Mouse (Mus musculus) Patski (cell line): ENCODE measurements around the gene Ankrd52. TPM values are rescaled to one million over a fixed set of nuclear protein-coding genes. Genes with fewer than 3 reads are reported as not detected.
"Not testable (repeated sequence)": the region's sequence is repeated elsewhere in the genome, so short reads cannot be mapped to it uniquely, and the experiment has no call there.

Source experiments
- ATAC-seq: fragments of 100-300 bp; one replicate; pipeline ENCODE4 v1.8.0; 2021
- CTCF ChIA-PET: fragments of 350-600 bp; sonication (Branson Sonifier 250); formaldehyde crosslinking; loops from one replicate; lab custom pipeline; 2022; ENCODE audit warnings: inconsistent platforms; lab: Charles Lee
- POLR2A ChIA-PET: fragments of 350-600 bp; sonication (Branson Sonifier 250); formaldehyde crosslinking; loops from one replicate; lab custom pipeline; 2022; ENCODE audit warnings: antibody characterized with exemption, inconsistent platforms; lab: Charles Lee
- DNase-seq: peaks from one replicate; pipeline ENCODE4 v3.0.0-alpha.2; 2011; ENCODE audit warnings: low read depth, low spot score
- H3K27me3 ChIP-seq: fragments of 371-371 bp; one replicate; pipeline ENCODE4 v1.5.1; 2021
- CTCF ChIP-seq: fragments of 100-300 bp; IDR thresholded peaks from one replicate; pipeline ENCODE4 v1.5.1; 2021
- in situ Hi-C: fragments of 300-500 bp; cut with MboI; formaldehyde crosslinking; loops from 3 replicates; pipeline ENCODE4 v1.11.1; 2018; ENCODE audit warnings: low pct_unique_long_range_greater_than_20kb, mixed read lengths
- polyA plus RNA-seq: library from polyadenylated mRNA; unstranded; gene quantifications from one replicate; pipeline ENCODE4 v1.2.3, GENCODE M21; 2021

Ankrd52 gene
- 55.9 TPM for polyA plus RNA-seq

GRCm38 (mm10) chr10:128376455-128377211, at the start of gene Ankrd52:
Gene Ankrd52, plus strand, starts transcription at chr10:128377115.
- no peak for DNase-seq
- no peaks in the 10 kb centered on the region for H3K27me3 ChIP-seq
- ATAC-seq = peak; percentile 86
- ChIA-PET POLR2A (interaction anchor here (0.9 to 4.2 kb wide), 8 partner anchors 8 to 111 kb away, joined by 3 to 17 read pairs (median 5); partner anchors contain the start of genes Coq10a, Cs, Nabp2 and Rnf41), CTCF (interaction anchor here (0.7 to 1.8 kb wide), 8 partner anchors 8 to 159 kb away, joined by 3 to 8 read pairs (median 4); partner anchors contain the start of genes Coq10a, Esyt1, Nabp2 and Rnf41)
- no peak for TF ChIP-seq CTCF
- in situ Hi-C loops = no loop called here

- TF ChIP-seq CTCF = no peak
- DNase-seq = no peak
- in situ Hi-C loops = no loop called here
- POLR2A ChIA-PET = no interaction called here
- no peak for ATAC-seq
- no peaks in the 10 kb centered on the region for H3K27me3 ChIP-seq
- CTCF ChIA-PET = interaction anchor here (0.7 to 6.4 kb wide), 4 partner anchors 8 to 33 kb away, joined by 3 to 42 read pairs (median 3); partner anchors contain the start of gene Cs
Measured at GRCm38 (mm10) chr10:128327610-128328009, 49.3 kb upstream of the Ankrd52 start.

- H3K27me3 ChIP-seq, in situ Hi-C loops, ATAC-seq, DNase-seq: not testable (repeated sequence)
- CTCF ChIA-PET = interaction anchor here (0.8 to 4.0 kb wide), 2 partner anchors 17 to 27 kb away, joined by 3 to 56 read pairs; no protein-coding TSS in a partner anchor
- POLR2A ChIA-PET = interaction anchor here (0.9 kb wide), 1 partner anchor 10 kb away, joined by 3 read pairs; no protein-coding TSS in a partner anchor
Measured at GRCm38 (mm10) chr10:128332358-128333249, 44.3 kb upstream of the Ankrd52 start.

GRCm38 (mm10) chr10:128335582-128335981, 41.3 kb upstream of the Ankrd52 start:
- in situ Hi-C loops = loop anchor here (5.0 kb wide), 1 partner anchor 122 kb away; the partner anchor contains the start of gene Smarcc2
- ChIA-PET CTCF (interaction anchor here (1.0 to 5.7 kb wide), 13 partner anchors 9 to 211 kb away, joined by 3 to 56 read pairs (median 3); partner anchors contain the start of gene Cnpy2), POLR2A (interaction anchor here (0.6 to 4.0 kb wide), 5 partner anchors 9 to 75 kb away, joined by 3 to 19 read pairs (median 3); partner anchors contain the start of genes Cnpy2 and Nabp2)
- no peak for DNase-seq
- TF ChIP-seq CTCF = peak; percentile 80
- H3K27me3 ChIP-seq = no peaks in the 10 kb centered on the region
- ATAC-seq = no peak

- ChIA-PET CTCF (interaction anchor here (1.1 to 5.7 kb wide), 9 partner anchors 9 to 211 kb away, joined by 3 to 56 read pairs (median 4); partner anchors contain the start of gene Cnpy2), POLR2A (interaction anchor here (0.6 to 4.0 kb wide), 4 partner anchors 10 to 75 kb away, joined by 3 to 19 read pairs (median 4); partner anchors contain the start of genes Cnpy2 and Nabp2)
- ATAC-seq = no peak
- H3K27me3 ChIP-seq = no peaks in the 10 kb centered on the region
- no peak for TF ChIP-seq CTCF
- in situ Hi-C loops = loop anchor here (5.0 kb wide), 1 partner anchor 121 kb away; the partner anchor contains the start of gene Smarcc2
- no peak for DNase-seq
Measured at GRCm38 (mm10) chr10:128336195-128336594, 40.7 kb upstream of the Ankrd52 start.

- POLR2A ChIA-PET = interaction anchor here (0.7 to 4.0 kb wide), 3 partner anchors 13 to 124 kb away, joined by 3 to 19 read pairs (median 4); partner anchors contain the start of genes Cnpy2 and Nabp2
- in situ Hi-C loops = loop anchor here (5.0 kb wide), 1 partner anchor 121 kb away; the partner anchor contains the start of gene Smarcc2
- ATAC-seq (no peak), DNase-seq (no peak)
- no peak for TF ChIP-seq CTCF
- H3K27me3 ChIP-seq = no peaks in the 10 kb centered on the region
- CTCF ChIA-PET = interaction anchor here (1.1 to 5.7 kb wide), 8 partner anchors 8 to 210 kb away, joined by 3 to 56 read pairs (median 4); partner anchors contain the start of gene Cnpy2
Measured at GRCm38 (mm10) chr10:128336597-128336996, 40.3 kb upstream of the Ankrd52 start.

GRCm38 (mm10) chr10:128337306-128338181, 39.4 kb upstream of the Ankrd52 start, which contains the start of gene Cs:
Gene Cs, plus strand, starts transcription at chr10:128337734.
- DNase-seq = peak; percentile 84
- TF ChIP-seq CTCF = no peak
- ChIA-PET CTCF (interaction anchor here (1.4 to 5.7 kb wide), 3 partner anchors 13 to 209 kb away, joined by 3 to 42 read pairs (median 3); partner anchors contain the start of gene Cnpy2), POLR2A (interaction anchor here (0.7 to 4.0 kb wide), 5 partner anchors 14 to 123 kb away, joined by 3 to 19 read pairs (median 8); partner anchors contain the start of genes Ankrd52, Cnpy2 and Coq10a)
- ATAC-seq = peak; percentile 86
- H3K27me3 ChIP-seq = no peaks in the 10 kb centered on the region
- in situ Hi-C loops = loop anchor here (5.0 kb wide), 1 partner anchor 120 kb away; the partner anchor contains the start of gene Smarcc2

- H3K27me3 ChIP-seq = no peaks in the 10 kb centered on the region
- ChIA-PET POLR2A (interaction anchor here (1.5 to 4.0 kb wide), 4 partner anchors 15 to 38 kb away, joined by 5 to 19 read pairs (median 8); partner anchors contain the start of genes Ankrd52, Cnpy2 and Coq10a), CTCF (interaction anchor here (1.0 to 5.7 kb wide), 3 partner anchors 13 to 21 kb away, joined by 3 to 42 read pairs (median 4); partner anchors contain the start of gene Cnpy2)
- TF ChIP-seq CTCF = no peak
- in situ Hi-C loops = loop anchor here (5.0 kb wide), 1 partner anchor 119 kb away; the partner anchor contains the start of gene Smarcc2
- DNase-seq = no peak
- no peak for ATAC-seq
Measured at GRCm38 (mm10) chr10:128338415-128338814, 38.5 kb upstream of the Ankrd52 start.
